Mouse (Mus musculus) thymus, postnatal 25 days (tissue): Measurements from ENCODE around the gene Vps26a.
"Not testable (repeated sequence)": the region's sequence is repeated elsewhere in the genome, so short reads cannot be mapped to it uniquely, and the experiment has no call there.

Experiments
- DNase-seq: peaks from one replicate; pipeline ENCODE4 v3.0.0; 2022

The Vps26a gene

GRCm38 (mm10) chr10:62500916-62501615 is 14.5 kb upstream of the Vps26a start:
- DNase-seq: peak; percentile 54

DNA sequence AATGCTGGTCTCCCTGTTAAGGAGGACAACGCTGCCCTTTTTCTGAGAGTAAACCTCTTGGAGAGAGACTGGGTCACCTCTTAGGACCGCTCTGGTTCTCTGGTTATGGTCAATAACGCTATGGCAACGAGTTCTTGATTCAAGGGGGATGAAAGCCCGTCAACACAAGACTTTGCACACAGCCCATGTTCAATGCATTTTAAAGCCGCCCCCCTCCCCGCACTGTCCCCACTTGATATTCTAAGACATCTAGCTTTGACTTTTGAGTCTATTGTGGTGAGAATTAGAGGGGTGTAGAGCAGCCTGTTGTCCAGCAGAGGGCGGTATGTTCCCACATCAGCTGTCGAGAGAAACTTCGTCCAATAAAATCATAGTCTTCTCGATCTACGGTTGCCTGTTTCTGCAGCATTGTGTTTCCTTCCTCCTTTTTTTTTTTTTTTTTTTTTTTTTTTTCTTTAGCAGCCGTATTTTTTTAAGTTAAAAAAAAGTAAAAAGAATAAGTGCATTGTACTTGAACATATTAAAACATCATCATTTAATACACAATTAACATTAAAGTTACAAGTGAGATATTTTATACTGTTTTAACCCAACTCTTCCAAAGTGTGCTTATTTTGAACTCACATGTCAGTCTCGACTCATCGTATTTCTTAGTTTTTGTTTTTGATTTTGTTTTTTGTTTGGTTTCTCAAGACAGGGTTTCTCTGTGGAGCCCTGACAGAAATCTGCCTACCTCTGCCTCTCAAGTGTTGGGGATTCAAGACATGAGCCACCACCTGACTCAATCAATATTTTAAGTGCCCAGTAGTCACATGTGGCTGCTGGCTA is 13.7 kb upstream of the Vps26a start:
- peak; percentile 79 for DNase-seq

GRCm38 (mm10) chr10:62491681-62492080 is 5.1 kb upstream of the Vps26a start:
- not testable (repeated sequence) for DNase-seq

DNA sequence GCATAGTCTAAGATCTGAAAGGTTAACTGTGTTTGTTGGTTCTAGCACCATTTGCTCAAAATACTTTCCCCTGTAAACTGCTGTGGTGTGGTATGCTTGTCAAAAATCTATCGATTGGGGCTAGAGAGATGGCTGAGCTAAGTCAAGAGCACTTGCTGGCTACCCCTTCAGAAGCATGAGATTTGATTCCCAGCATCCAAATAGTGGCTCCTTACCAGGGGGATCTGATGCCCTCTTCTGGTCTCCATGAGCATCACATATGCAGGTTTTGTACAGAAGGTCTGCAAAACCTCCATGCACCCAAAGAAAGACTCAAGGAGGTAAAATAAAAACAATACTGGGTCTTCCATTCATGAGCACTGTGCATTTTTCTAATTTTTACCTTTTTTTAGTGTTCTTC is 1.7 kb upstream of the Vps26a start:
- peak; percentile 40 for DNase-seq

DNA sequence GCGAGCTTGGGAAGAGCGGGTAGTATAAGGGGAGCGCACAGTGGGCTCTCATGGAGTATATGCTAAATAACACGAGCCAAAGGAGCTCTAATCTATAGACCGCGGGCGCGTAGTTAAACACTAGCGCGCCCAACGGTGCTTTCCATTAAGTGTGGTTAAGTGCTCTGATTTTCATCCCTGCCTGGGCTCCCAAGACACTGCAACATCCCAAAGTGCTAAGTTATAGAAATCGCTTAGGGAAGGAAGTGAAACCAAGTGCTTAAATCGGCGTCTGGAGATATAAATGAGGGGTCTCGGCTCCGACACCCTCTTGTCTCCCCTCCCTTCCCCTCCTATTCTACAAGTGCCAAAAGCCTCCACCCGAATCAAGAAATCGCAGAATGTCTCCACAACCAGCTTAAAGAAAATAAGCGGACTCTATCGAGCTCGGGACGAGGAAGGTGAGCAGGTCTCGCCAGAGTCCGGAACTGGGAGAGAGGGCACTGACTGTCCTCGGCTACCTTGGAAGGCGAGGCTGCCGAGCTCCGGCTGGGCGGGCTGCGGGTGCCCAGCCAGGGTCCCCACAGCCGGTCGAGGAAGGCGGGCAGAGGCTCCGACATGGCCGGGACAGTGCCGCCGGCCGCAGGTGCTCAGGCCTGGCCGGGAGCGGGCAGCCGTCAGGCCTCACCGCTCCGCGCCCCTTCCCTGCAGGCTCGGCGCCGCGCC is 575 bp downstream of the Vps26a start:
- DNase-seq: no peak

GRCm38 (mm10) chr10:62481108-62481852 is 5.3 kb downstream of the Vps26a start:
- no peak for DNase-seq

GRCm38 (mm10) chr10:62476980-62477379 is 9.6 kb downstream of the Vps26a start:
- DNase-seq: no peak

- DNase-seq: no peak
Observed at GRCm38 (mm10) chr10:62474944-62475343, 11.7 kb downstream of the Vps26a start.

DNA sequence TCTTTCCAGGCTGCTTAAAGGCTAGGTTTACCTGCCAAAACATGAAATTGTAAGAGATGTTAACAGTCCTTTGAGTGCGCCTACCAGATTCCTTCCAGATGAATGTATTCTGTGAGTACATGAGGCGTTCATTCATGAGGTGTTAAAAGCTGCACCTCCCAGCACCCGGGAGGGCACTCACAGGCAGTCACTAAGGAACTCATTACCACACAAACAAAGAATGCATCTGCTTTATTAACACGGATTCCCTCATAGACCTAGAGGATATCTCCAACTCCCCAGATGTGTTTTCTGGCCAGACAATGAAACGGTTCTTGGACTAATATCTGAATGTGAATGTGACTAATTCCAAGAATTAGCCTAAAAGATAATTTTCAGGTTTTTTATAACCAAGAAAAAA is 15.5 kb downstream of the Vps26a start:
- no peak for DNase-seq

DNA sequence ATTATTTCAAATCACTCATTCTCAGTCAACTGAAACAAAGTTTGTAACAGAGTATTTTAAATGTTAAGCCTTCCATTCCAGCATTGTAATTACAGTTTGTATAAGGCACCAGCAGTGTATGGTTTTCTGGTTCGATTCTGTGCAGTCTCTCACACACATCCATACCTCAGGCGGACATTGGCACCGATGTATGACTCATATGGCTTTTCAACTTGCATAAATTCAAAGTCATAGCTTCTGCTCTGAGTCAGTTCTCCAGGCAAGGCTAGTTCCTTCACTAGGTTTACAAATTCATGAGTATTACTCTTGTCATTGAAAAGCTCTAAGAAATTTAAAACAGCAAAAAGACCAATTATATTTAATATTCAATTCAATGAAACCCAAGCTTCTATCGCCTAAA is 16.9 kb downstream of the Vps26a start:
- no peak for DNase-seq

DNA sequence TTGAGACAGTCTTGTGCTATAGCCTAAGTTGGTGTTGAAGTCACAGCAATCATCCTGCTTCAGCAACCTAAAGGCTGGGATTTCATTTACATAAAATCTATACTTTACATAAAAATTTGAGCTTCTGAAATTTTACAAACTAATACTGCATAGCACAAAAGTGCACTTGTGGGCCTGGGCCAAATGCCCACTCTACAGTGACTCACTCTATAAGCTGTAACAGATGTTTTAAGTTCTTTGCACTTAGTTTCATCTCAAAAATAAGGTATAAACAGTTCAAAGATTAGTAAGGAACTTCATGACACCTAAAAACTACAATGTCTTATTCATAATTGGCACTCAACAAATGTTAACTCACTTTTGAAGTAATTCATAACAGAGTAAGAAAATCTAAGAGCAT is 25.3 kb downstream of the Vps26a start:
- DNase-seq: no peak

GRCm38 (mm10) chr10:62452001-62452400 is 34.6 kb downstream of the Vps26a start:
- DNase-seq: not testable (repeated sequence)

DNA sequence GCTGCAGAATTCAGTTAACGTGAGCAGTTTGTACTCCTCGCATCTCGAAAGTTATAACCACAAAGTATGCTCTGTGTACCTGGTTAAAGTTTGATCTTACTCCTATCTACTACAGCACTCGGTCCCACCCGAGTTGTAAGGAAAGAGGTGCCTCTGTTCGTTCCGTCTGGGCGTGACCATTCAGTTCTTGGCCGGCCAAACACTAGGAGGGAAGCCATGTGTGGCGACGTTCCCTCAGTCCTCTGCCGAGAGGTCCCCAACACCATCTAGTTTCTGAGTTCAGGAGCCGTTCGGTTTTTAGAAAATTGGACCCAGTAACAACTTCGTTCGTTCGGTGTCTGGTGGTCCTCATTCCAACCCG is 36.3 kb downstream of the Vps26a start:
- DNase-seq: no peak

- peak; percentile 93 for DNase-seq
Observed at GRCm38 (mm10) chr10:62449364-62450279, 37.0 kb downstream of the Vps26a start, which contains the start of the genes 4930507D05Rik and Supv3l1. Gene 4930507D05Rik, plus strand, starts transcription at chr10:62449489. Gene Supv3l1, minus strand, starts transcription at chr10:62449738.

GRCm38 (mm10) chr10:62430427-62430826 is 56.2 kb downstream of the Vps26a start:
- no peak for DNase-seq

- no peak for DNase-seq
Observed at GRCm38 (mm10) chr10:62425081-62425871, 61.3 kb downstream of the Vps26a start.

- no peak for DNase-seq
Observed at GRCm38 (mm10) chr10:62422255-62422654, 64.3 kb downstream of the Vps26a start, which contains the start of gene Hkdc1. Gene Hkdc1, minus strand, starts transcription at chr10:62422491.

DNA sequence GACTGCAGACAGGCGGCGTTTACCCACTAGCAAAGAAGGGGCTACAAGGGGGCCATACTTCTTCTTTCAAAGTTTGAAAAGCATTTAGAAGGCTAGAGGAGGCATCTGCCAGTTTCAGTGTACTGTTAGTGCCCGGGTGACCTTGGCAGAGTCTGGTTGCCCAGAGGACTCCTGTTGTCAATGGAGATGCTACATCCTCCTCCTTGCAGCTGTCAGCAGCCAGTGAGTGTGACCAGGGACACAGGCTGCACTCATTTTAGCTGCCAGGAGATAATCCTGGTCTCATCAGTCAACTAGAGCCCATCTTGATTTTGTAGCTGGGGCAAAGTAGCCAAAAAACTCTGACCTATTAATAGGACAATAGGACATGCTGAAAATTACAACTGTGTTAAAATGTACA is 65.5 kb downstream of the Vps26a start:
- DNase-seq: no peak

DNA sequence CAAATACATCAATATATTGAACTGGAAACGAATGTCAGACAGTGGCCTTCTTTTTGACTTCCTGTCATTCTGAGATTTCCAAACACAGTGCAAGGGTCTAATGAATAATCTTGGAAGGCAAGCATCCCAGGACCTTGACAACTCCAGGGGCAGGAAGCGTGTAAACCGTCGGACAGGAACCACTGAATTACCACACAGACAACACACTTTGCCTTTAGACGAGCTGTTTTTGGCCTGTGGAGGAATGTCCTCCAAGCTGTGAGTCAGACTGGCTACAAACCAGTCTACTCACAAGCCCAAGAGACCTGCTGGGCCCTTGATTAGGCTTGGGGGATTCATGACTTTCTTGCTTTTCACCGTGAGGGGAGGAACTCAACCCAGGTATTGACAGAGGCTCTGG is 66.2 kb downstream of the Vps26a start:
- DNase-seq: no peak

- no peak for DNase-seq
Observed at GRCm38 (mm10) chr10:62419422-62419821, 67.2 kb downstream of the Vps26a start.
